Mouse (Mus musculus) E14TG2a.4 (cell line): ENCODE data around the gene Prdm15.

Source experiments
- CTCF ChIP-seq: conservative IDR thresholded peaks from 2 replicates; pipeline ENCODE4 v1.5.1; 2014; ENCODE audit warnings: low read length
- NANOG ChIP-seq: IDR thresholded peaks from 2 replicates; pipeline ENCODE4 v1.6.1; 2014; ENCODE audit warnings: borderline replicate concordance, low read length, mixed read lengths
- POU5F1 ChIP-seq: IDR thresholded peaks from 2 replicates; pipeline ENCODE4 v1.6.1; 2014; ENCODE audit warnings: low read length, borderline replicate concordance

DNA sequence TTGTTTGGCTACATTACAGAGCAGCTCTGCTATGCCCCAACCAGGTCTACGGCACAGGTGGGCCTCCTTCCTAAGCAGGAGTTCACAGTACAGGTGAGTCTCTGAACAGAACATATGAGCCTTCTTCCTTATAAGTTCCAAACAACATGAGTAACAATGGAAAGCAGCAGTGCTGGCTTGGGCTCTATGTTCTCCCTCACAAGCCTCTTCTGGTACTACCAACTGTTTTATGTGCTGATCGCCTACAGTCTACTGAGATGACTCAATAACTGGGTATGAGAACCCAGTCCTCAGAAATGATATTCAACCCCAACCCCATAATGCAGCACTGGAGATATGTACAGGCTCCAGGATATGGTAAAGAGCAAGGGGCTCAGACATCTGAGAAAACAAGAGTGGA lies 37.6 kb downstream of the Prdm15 start:
- no peak for TF ChIP-seq CTCF
- no peak for TF ChIP-seq NANOG
- no peak for TF ChIP-seq POU5F1
